Mouse (Mus musculus): ENCODE measurements around the gene Wfdc6b. TPM values are rescaled to one million over a fixed set of nuclear protein-coding genes. Genes with fewer than 3 reads are reported as not detected.
A peak's percentile ranks its signal among the peaks of the same experiment; 100 is the strongest.

The Wfdc6b gene
- polyA plus RNA-seq, 1 experiment from 2014 or later, result not detected

DNA sequence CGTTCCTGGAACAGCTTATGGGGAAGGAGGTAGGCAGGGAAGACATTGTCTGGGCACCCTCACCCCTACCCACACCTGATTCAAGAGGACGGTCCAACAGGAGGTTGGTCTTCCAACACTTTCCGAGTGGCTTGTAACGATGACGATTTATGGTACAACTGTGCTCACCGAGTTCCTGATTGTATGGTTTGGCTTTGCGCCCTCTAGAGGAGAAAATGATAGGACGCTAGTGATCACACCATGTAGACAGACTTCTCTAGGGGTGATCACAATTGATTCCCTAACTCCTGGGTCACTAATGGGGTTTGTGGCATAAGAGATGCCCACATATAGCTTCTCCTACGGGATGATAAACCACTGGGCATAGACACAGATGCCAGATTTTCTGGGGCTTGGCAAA is 21.9 kb downstream of the Wfdc6b start:
- peak; percentile 53 for TF ChIP-seq CTCF (IDR thresholded peaks at IDR 0.05; ENCODE audit: low read depth)
- WGBS, result 68% methylated on average over 9 of the region's 9 CpGs

DNA sequence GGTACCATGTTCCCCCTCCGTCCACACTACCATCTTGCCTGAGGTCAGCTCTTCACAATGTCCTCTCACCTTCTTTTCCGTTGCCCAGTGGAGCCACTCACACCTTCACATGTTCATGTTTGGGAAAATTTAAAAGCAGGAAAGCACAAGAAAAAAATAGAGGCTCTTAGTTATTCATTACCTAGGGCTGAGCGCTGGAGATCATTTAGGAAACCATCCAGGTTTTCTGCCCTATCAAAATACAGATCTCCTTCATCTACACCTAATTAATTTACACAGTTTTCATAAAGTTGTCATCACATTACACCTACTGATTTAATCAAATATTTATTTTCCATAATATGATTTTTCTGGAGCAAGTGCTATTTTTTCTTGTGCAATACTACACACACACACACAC is 25.4 kb downstream of the Wfdc6b start, which contains the start of gene Wfdc16:
Gene Wfdc16 (minus strand): TSS at position 101 of the 400 bp plus-strand sequence.
- ATAC-seq (ENCODE audit: insufficient read depth) (no peak), DNase-seq (no peak)
- Histone ChIP-seq H3K27ac (ENCODE audit: low read depth) (no peak within 1 kb of the TSS), H3K9ac (no peak within 1 kb of the TSS), H3K9me3 (ENCODE audit: low read depth, low read length) (no peaks in the 10 kb centered on the region), H3K27me3 (ENCODE audit: insufficient read depth, low read length) (no peaks in the 10 kb centered on the region), H3K4me3 (ENCODE audit: low read depth, low read length) (no peak within 1 kb of the TSS), H3K4me2 (no peak within 1 kb of the TSS), H3K4me1 (ENCODE audit: insufficient read depth) (no peaks in the 10 kb centered on the region), H3K36me3 (ENCODE audit: insufficient read depth) (no peaks in the 10 kb centered on the region)
- WGBS, result 75% methylated on average over 3 of the region's 3 CpGs
- no peak for TF ChIP-seq CTCF (IDR thresholded peaks at IDR 0.05; ENCODE audit: low read depth)

More for the DNA sequence above, 21.9 kb downstream of the Wfdc6b start:
- no peaks in the 10 kb centered on the region for H3K36me3 ChIP-seq (ENCODE audit: insufficient read depth)
- peak; percentile 40 for DNase-seq
- ATAC-seq (ENCODE audit: insufficient read depth), result no peak
- no peak overlapping the region for H3K9ac ChIP-seq
- no peaks in the 10 kb centered on the region for H3K4me1 ChIP-seq (ENCODE audit: insufficient read depth)
- no peak overlapping the region for H3K4me2 ChIP-seq
- no peak overlapping the region for H3K4me3 ChIP-seq (ENCODE audit: low read depth, low read length)
- no peak overlapping the region for H3K27ac ChIP-seq (ENCODE audit: low read depth)
- H3K9me3 ChIP-seq (ENCODE audit: low read depth, low read length), result no peaks in the 10 kb centered on the region
- no peaks in the 10 kb centered on the region for H3K27me3 ChIP-seq (ENCODE audit: insufficient read depth, low read length)

DNA sequence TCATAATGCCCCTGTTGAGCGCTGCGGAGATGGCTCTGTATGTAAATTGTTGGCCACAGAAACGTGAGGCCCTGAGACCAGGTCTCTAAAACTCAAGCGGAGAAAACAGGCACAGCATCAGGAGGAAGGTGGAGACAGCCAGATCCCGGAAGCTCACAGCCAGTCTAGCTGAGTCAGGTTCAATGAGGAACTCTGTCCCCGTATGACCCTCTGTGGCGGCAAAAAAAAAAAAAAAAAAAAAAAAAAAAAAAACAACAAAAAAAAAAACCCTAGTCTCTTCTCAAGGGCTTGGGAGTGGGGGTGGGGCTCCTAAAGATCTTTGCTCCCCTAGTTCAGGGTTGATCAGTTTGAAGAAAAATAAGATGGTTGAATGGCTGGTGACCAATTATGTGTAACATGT is 27.8 kb downstream of the Wfdc6b start:
- DNase-seq, result no peak
- H3K4me3 ChIP-seq (ENCODE audit: low read depth, low read length), result no peak overlapping the region
- H3K27me3 ChIP-seq (ENCODE audit: insufficient read depth, low read length), result no peaks in the 10 kb centered on the region
- TF ChIP-seq CTCF (IDR thresholded peaks at IDR 0.05; ENCODE audit: low read depth), result no peak
- no peak for ATAC-seq (ENCODE audit: insufficient read depth)
- H3K9ac ChIP-seq, result no peak overlapping the region
- no peaks in the 10 kb centered on the region for H3K9me3 ChIP-seq (ENCODE audit: low read depth, low read length)
- 62% methylated on average over 7 of the region's 7 CpGs for WGBS
- H3K4me1 ChIP-seq (ENCODE audit: insufficient read depth), result no peaks in the 10 kb centered on the region
- H3K4me2 ChIP-seq, result no peak overlapping the region
- H3K27ac ChIP-seq (ENCODE audit: low read depth), result no peak overlapping the region
- H3K36me3 ChIP-seq (ENCODE audit: insufficient read depth), result no peaks in the 10 kb centered on the region

DNA sequence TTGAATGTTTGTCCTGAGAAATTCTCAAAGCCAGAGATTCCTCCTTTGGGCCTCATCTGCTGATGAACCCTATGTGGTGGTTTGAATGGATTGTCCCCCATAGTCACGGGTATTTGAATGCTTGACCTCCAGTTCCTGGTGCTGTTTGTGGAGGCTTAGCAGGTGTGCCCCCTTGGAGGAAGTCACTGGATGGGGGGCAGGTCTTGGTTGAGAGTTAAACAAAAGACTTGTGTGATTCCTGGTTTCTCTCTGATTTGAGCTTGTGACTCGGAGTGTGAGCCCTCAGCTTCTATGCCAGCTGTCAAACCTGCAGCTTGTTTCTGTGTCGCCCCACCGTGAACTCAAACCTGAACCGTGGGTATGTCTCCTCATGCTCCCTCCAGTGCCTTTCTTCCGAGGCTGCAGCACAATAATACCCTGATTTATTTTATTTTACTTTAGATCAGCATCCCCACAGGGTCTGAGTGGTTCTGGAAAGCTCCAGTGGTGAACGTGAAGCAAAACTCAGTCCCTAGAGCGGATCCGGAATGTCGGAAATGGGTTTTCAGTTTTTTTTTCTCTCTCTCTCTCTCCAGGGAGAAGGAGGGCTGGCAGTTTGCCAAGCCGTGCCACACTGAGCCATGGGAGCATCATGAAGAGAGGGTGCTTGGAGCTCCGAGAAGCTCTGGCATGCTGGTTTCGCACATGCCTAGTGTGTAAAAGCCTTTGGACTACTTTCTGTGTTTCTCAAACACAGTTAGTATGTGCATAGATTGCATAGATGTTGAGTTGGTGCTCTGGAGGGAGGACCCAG is 28.8 kb downstream of the Wfdc6b start:
- no peak overlapping the region for H3K4me2 ChIP-seq
- no peak overlapping the region for H3K4me3 ChIP-seq (ENCODE audit: low read depth, low read length)
- DNase-seq, result peak; percentile 14
- no peak for TF ChIP-seq CTCF (IDR thresholded peaks at IDR 0.05; ENCODE audit: low read depth)
- H3K36me3 ChIP-seq (ENCODE audit: insufficient read depth), result no peaks in the 10 kb centered on the region
- no peak overlapping the region for H3K27ac ChIP-seq (ENCODE audit: low read depth)
- no peaks in the 10 kb centered on the region for H3K4me1 ChIP-seq (ENCODE audit: insufficient read depth)
- no peak for ATAC-seq (ENCODE audit: insufficient read depth)
- H3K9ac ChIP-seq, result no peak overlapping the region
- no peaks in the 10 kb centered on the region for H3K27me3 ChIP-seq (ENCODE audit: insufficient read depth, low read length)
- 66% methylated on average over 13 of the region's 13 CpGs for WGBS
- no peaks in the 10 kb centered on the region for H3K9me3 ChIP-seq (ENCODE audit: low read depth, low read length)

DNA sequence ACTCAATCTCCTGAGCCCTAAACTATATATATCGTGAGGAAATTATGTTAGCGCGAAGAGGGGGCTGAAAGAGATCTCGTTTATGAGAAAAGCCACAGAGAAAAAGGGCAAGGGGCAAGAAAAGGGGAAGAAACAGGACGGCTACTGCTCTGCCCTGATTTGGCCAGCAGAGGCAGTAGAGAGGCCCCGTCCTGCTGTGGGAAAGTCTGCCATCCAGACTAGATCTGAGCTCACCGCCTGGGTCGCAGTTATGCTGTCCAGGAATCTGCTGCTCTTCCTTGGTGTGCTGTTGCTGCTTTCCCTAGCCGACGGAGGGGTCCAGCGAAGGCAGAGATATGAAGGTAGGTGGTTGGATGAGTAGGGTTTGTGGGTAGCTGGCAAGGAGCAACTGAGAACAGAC is 42.5 kb downstream of the Wfdc6b start, which contains the start of gene Wfdc10:
Gene Wfdc10 (plus strand): TSS at position 189 of the 400 bp plus-strand sequence.
- no peak for ATAC-seq (ENCODE audit: insufficient read depth)
- TF ChIP-seq CTCF (IDR thresholded peaks at IDR 0.05; ENCODE audit: low read depth), result peak; percentile 88

DNA sequence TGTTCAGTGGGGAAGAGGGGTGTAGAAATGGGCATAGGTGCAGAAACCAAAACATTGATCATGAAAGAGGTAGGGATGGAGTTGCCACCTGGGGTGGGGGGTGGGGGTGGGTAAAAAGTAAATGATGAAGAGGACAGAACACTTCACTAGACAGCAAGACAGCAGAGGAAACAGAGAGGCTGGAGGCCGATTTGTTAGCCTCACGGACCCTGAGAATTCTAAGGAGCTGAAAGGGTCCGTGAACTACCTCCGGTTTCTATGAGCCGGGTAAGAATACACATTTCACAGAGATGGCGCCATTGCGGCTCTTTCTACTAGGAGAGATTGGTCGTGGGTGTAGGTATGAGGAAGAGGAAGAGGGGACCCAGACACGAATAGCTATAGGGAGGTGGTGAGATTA is 43.2 kb downstream of the Wfdc6b start, which contains the start of gene Wfdc9:
Gene Wfdc9 (minus strand): TSS at position 101 of the 400 bp plus-strand sequence.
- no peak within 1 kb of the TSS for H3K4me2 ChIP-seq
- H3K4me3 ChIP-seq (ENCODE audit: low read depth, low read length), result no peak within 1 kb of the TSS
- no peaks in the 10 kb centered on the region for H3K9me3 ChIP-seq (ENCODE audit: low read depth, low read length)
- no peak within 1 kb of the TSS for H3K9ac ChIP-seq
- no peak within 1 kb of the TSS for H3K27ac ChIP-seq (ENCODE audit: low read depth)
- H3K27me3 ChIP-seq (ENCODE audit: insufficient read depth, low read length), result no peaks in the 10 kb centered on the region
- 81% methylated on average over 9 of the region's 9 CpGs for WGBS
- H3K4me1 ChIP-seq (ENCODE audit: insufficient read depth), result no peaks in the 10 kb centered on the region
- no peak for DNase-seq
- H3K36me3 ChIP-seq (ENCODE audit: insufficient read depth), result no peaks in the 10 kb centered on the region
- no peak for ATAC-seq (ENCODE audit: insufficient read depth)
- TF ChIP-seq CTCF (IDR thresholded peaks at IDR 0.05; ENCODE audit: low read depth), result no peak

More for the DNA sequence above, 42.5 kb downstream of the Wfdc6b start, which contains the start of gene Wfdc10:
- 9% methylated on average over 11 of the region's 11 CpGs for WGBS
- no peaks in the 10 kb centered on the region for H3K27me3 ChIP-seq (ENCODE audit: insufficient read depth, low read length)
- H3K9me3 ChIP-seq (ENCODE audit: low read depth, low read length), result no peaks in the 10 kb centered on the region
- no peak within 1 kb of the TSS for H3K4me2 ChIP-seq
- no peak within 1 kb of the TSS for H3K4me3 ChIP-seq (ENCODE audit: low read depth, low read length)
- H3K27ac ChIP-seq (ENCODE audit: low read depth), result no peak within 1 kb of the TSS
- no peaks in the 10 kb centered on the region for H3K4me1 ChIP-seq (ENCODE audit: insufficient read depth)
- DNase-seq, result peak; percentile 77
- H3K36me3 ChIP-seq (ENCODE audit: insufficient read depth), result no peaks in the 10 kb centered on the region
- H3K9ac ChIP-seq, result no peak within 1 kb of the TSS

DNA sequence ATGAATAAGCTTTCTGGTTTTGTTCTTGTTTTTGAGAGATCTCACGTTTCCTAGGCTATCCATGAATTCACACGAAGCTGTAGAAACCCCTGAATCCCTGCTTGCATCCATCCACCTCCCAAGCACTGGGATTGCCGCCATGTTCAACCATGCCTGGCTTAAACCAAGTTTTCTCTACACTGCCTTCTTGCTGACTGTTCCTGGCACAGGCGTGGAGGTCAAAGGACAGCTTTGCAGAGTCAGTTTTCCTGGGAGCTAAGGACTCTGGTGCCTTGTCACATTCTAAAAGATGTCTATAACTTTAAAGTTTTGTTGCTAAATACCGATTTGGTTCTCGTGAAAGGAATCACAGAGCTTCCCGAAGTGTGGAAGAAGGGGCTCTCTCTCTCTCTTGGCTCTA is 51.5 kb downstream of the Wfdc6b start:
- H3K4me2 ChIP-seq, result no peak overlapping the region
- 84% methylated on average over 7 of the region's 7 CpGs for WGBS
- H3K27ac ChIP-seq (ENCODE audit: low read depth), result no peak overlapping the region
- H3K9ac ChIP-seq, result no peak overlapping the region
- DNase-seq (no peak), ATAC-seq (ENCODE audit: insufficient read depth) (no peak)
- no peak for TF ChIP-seq CTCF (IDR thresholded peaks at IDR 0.05; ENCODE audit: low read depth)
- H3K9me3 ChIP-seq (ENCODE audit: low read depth, low read length), result no peaks in the 10 kb centered on the region
- H3K4me3 ChIP-seq (ENCODE audit: low read depth, low read length), result no peak overlapping the region
- no peaks in the 10 kb centered on the region for H3K4me1 ChIP-seq (ENCODE audit: insufficient read depth)
- no peaks in the 10 kb centered on the region for H3K27me3 ChIP-seq (ENCODE audit: insufficient read depth, low read length)
- H3K36me3 ChIP-seq (ENCODE audit: insufficient read depth), result no peaks in the 10 kb centered on the region

Other genes with a start within 250 kb of the Wfdc6b start
- gene Slpi, start 224.4 kb upstream of the Wfdc6b start, polyA plus RNA-seq (2014; fragmentation: Nextera tagmentation; extraction: Ambion mirVana), result 0.73 and 0.86 TPM in 2 replicates
- 4.9 and 5.1 TPM in 2 replicates for gene Rbpjl, start 210.4 kb upstream of the Wfdc6b start, polyA plus RNA-seq (2014; fragmentation: Nextera tagmentation; extraction: Ambion mirVana)
- 5.5 and 6.7 TPM in 2 replicates for gene Matn4, start 208.4 kb upstream of the Wfdc6b start, polyA plus RNA-seq (2014; fragmentation: Nextera tagmentation; extraction: Ambion mirVana)
- gene Sdc4, start 169.6 kb upstream of the Wfdc6b start, polyA plus RNA-seq (2014; fragmentation: Nextera tagmentation; extraction: Ambion mirVana), result 101 and 103 TPM in 2 replicates
- 65.6 and 68.7 TPM in 2 replicates for gene Sys1, start 156.6 kb upstream of the Wfdc6b start, polyA plus RNA-seq (2014; fragmentation: Nextera tagmentation; extraction: Ambion mirVana)
- 14.4 and 14.9 TPM in 2 replicates for gene Gm20458, start 152.6 kb upstream of the Wfdc6b start, polyA plus RNA-seq (2014; fragmentation: Nextera tagmentation; extraction: Ambion mirVana)
- not detected in 2 replicates for gene Trp53tg5, start 139.8 kb upstream of the Wfdc6b start, polyA plus RNA-seq (2014; fragmentation: Nextera tagmentation; extraction: Ambion mirVana)
- 4.4 and 5.3 TPM in 2 replicates for gene Dbndd2, start 127.4 kb upstream of the Wfdc6b start, polyA plus RNA-seq (2014; fragmentation: Nextera tagmentation; extraction: Ambion mirVana)
- 70.1 and 71.0 TPM in 2 replicates for gene Pigt, start 116.0 kb upstream of the Wfdc6b start, polyA plus RNA-seq (2014; fragmentation: Nextera tagmentation; extraction: Ambion mirVana)
- 280 and 282 TPM in 2 replicates for gene Wfdc2, start 51.1 kb upstream of the Wfdc6b start, polyA plus RNA-seq (2014; fragmentation: Nextera tagmentation; extraction: Ambion mirVana)
- not detected in 2 replicates for gene Spint3, start 40.1 kb upstream of the Wfdc6b start, polyA plus RNA-seq (2014; fragmentation: Nextera tagmentation; extraction: Ambion mirVana)
- 0.65 and 0.95 TPM in 2 replicates for gene Wfdc6a, start 28.1 kb upstream of the Wfdc6b start, polyA plus RNA-seq (2014; fragmentation: Nextera tagmentation; extraction: Ambion mirVana)
- not detected in 2 replicates for gene Eppin, start 19.9 kb upstream of the Wfdc6b start, polyA plus RNA-seq (2014; fragmentation: Nextera tagmentation; extraction: Ambion mirVana)
- gene Wfdc8, start 104 bp downstream of the Wfdc6b start, polyA plus RNA-seq (2014; fragmentation: Nextera tagmentation; extraction: Ambion mirVana), result not detected in 2 replicates
- gene Wfdc16, start 25.3 kb downstream of the Wfdc6b start, polyA plus RNA-seq (2014; fragmentation: Nextera tagmentation; extraction: Ambion mirVana), result not detected in 2 replicates
- not detected in 2 replicates for gene Wfdc10, start 42.5 kb downstream of the Wfdc6b start, polyA plus RNA-seq (2014; fragmentation: Nextera tagmentation; extraction: Ambion mirVana)
- gene Wfdc9, start 43.1 kb downstream of the Wfdc6b start, polyA plus RNA-seq (2014; fragmentation: Nextera tagmentation; extraction: Ambion mirVana), result not detected in 2 replicates
- gene Wfdc11, start 60.6 kb downstream of the Wfdc6b start, polyA plus RNA-seq (2014; fragmentation: Nextera tagmentation; extraction: Ambion mirVana), result not detected in 2 replicates
- not detected in 2 replicates for gene Wfdc13, start 71.6 kb downstream of the Wfdc6b start, polyA plus RNA-seq (2014; fragmentation: Nextera tagmentation; extraction: Ambion mirVana)
- gene Spint4, start 85.0 kb downstream of the Wfdc6b start, polyA plus RNA-seq (2014; fragmentation: Nextera tagmentation; extraction: Ambion mirVana), result not detected in 2 replicates
- gene Spint5, start 101.8 kb downstream of the Wfdc6b start, polyA plus RNA-seq (2014; fragmentation: Nextera tagmentation; extraction: Ambion mirVana), result not detected in 2 replicates
- 1.3 and 1.4 TPM in 2 replicates for gene Wfdc3, start 132.4 kb downstream of the Wfdc6b start, polyA plus RNA-seq (2014; fragmentation: Nextera tagmentation; extraction: Ambion mirVana)
- gene Dnttip1, start 132.5 kb downstream of the Wfdc6b start, polyA plus RNA-seq (2014; fragmentation: Nextera tagmentation; extraction: Ambion mirVana), result 74.7 and 77.6 TPM in 2 replicates
- 586 and 619 TPM in 2 replicates for gene Ube2c, start 156.4 kb downstream of the Wfdc6b start, polyA plus RNA-seq (2014; fragmentation: Nextera tagmentation; extraction: Ambion mirVana)
- gene Tnnc2, start 166.4 kb downstream of the Wfdc6b start, polyA plus RNA-seq (2014; fragmentation: Nextera tagmentation; extraction: Ambion mirVana), result not detected in 2 replicates
- 19.1 and 21.3 TPM in 2 replicates for gene Snx21, start 172.3 kb downstream of the Wfdc6b start, polyA plus RNA-seq (2014; fragmentation: Nextera tagmentation; extraction: Ambion mirVana)
- gene Acot8, start 191.4 kb downstream of the Wfdc6b start, polyA plus RNA-seq (2014; fragmentation: Nextera tagmentation; extraction: Ambion mirVana), result 16.2 and 17.8 TPM in 2 replicates
- 6.7 and 7.0 TPM in 2 replicates for gene Zswim3, start 191.6 kb downstream of the Wfdc6b start, polyA plus RNA-seq (2014; fragmentation: Nextera tagmentation; extraction: Ambion mirVana)
- 20.8 and 21.1 TPM in 2 replicates for gene Zswim1, start 209.2 kb downstream of the Wfdc6b start, polyA plus RNA-seq (2014; fragmentation: Nextera tagmentation; extraction: Ambion mirVana)
- not detected in 2 replicates for gene Spata25, start 215.0 kb downstream of the Wfdc6b start, polyA plus RNA-seq (2014; fragmentation: Nextera tagmentation; extraction: Ambion mirVana)
- 114 and 125 TPM in 2 replicates for gene Ctsa, start 219.4 kb downstream of the Wfdc6b start, polyA plus RNA-seq (2014; fragmentation: Nextera tagmentation; extraction: Ambion mirVana)
- gene Neurl2, start 219.9 kb downstream of the Wfdc6b start, polyA plus RNA-seq (2014; fragmentation: Nextera tagmentation; extraction: Ambion mirVana), result 6.3 and 6.6 TPM in 2 replicates
- 122 and 126 TPM in 2 replicates for gene Pltp, start 244.2 kb downstream of the Wfdc6b start, polyA plus RNA-seq (2014; fragmentation: Nextera tagmentation; extraction: Ambion mirVana)